Mouse (Mus musculus): ENCODE results near the gene Syndig1l. TPM values are rescaled to one million over a fixed set of nuclear protein-coding genes. Genes with fewer than 3 reads are reported as not detected.

Gene Syndig1l
- total RNA-seq, 2 experiments from 2014 or later: 0.27 TPM; not detected in 1

DNA sequence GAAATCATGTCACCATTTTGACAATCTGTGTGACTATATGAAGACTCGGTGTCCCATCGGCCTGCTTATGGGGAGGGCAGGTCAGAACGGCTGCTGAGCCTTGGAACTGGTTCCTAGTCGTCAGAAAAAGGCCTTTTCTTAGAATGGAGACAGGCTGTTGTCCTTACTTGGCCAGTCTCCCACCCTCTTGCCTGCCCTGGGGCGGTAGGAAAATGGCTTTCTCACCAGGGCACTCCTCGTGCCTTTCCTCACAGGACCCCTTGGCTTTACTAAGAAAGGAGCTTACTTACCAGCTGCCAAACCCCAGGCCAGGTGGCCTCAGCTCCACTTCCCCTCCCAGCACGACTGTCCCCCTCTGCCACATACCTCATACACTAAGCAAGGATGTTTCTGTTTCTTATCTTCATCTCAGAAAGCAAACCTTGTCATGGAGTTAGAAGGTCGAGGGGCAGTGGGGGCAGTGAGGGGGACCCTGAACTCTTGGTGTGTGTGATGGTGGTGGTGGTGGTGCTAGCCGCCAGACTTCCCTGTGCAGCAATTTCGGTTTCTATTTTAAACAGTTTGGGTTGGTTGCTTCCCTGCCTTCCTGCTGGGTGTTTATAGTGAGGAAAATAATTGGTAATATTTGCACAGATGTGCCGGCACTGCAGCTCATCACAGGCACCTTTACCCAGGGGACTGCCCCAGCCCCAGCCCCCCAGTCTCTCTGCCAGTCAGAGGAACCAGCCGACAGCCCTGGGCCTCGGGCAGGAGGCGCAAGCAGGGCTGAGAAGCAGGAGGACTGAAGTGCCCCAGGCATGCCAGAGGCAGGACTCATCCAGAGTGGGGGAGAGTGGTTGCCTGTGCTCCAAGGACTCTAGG is 23.7 kb downstream of the Syndig1l start:
- no peak for DNase-seq

DNA sequence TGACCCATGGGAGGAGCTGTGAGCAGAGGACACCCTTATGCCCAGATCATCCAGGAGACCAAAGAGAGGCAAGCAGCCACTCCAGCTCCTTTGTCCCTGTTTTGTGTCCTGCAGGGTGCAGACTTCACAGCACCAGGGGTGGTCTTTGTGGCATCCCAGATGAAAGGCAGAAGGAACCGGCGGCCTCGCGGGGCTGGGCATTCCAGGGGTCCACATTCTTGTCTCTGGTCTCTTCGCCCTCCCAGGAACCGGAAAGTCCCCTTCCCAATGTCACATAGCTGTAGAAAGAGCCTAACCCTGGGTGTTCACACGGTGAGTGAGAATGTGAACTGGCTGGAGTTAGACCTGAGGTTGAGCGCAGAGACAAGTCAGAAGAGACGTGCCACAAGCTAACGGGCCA is 27.0 kb downstream of the Syndig1l start:
- no peak for DNase-seq

- DNase-seq: no peak
Measured at GRCm38 (mm10) chr12:84670555-84670954, 28.1 kb downstream of the Syndig1l start.

- DNase-seq: peak; percentile 78
Measured at GRCm38 (mm10) chr12:84653912-84654311, 44.7 kb downstream of the Syndig1l start.

GRCm38 (mm10) chr12:84650234-84650633 is 48.4 kb downstream of the Syndig1l start:
- peak; percentile 28 for DNase-seq

- DNase-seq: no peak
Measured at GRCm38 (mm10) chr12:84640654-84641053, 58.0 kb downstream of the Syndig1l start, which contains the start of gene Vrtn. Gene Vrtn, plus strand, starts transcription at chr12:84641019.

GRCm38 (mm10) chr12:84640253-84640652 is 58.4 kb downstream of the Syndig1l start:
- DNase-seq: no peak

GRCm38 (mm10) chr12:84631867-84632266 is 66.8 kb downstream of the Syndig1l start:
- DNase-seq: no peak

Other genes starting within 250 kb of the Syndig1l start
- 100 to 1,000 TPM; 230 to 234 TPM for gene Aldh6a1, start 247.8 kb downstream of the Syndig1l start, total RNA-seq (2021)
- gene Lin52, start 247.4 kb downstream of the Syndig1l start, total RNA-seq (2021): 10 to 100 TPM; 10.9 to 11.2 TPM
- not detected for gene Vsx2, start 129.1 kb downstream of the Syndig1l start, total RNA-seq (2021)
- gene Abcd4, start 81.4 kb downstream of the Syndig1l start, total RNA-seq (2021): 10 to 100 TPM in 1 of 2 experiments, 1 to 10 TPM in 1; 10.0 to 14.6 TPM
- gene Vrtn, start 57.8 kb downstream of the Syndig1l start, total RNA-seq (2021): not detected
- 10 to 100 TPM; 65.4 to 69.5 TPM for gene Npc2, start 74.3 kb upstream of the Syndig1l start, total RNA-seq (2021)
- gene Isca2, start 74.4 kb upstream of the Syndig1l start, total RNA-seq (2021): 100 to 1,000 TPM in 1 of 2 experiments, 10 to 100 TPM in 1; 94.6 to 121 TPM
- 10 to 100 TPM; 11.4 to 13.6 TPM for gene Ltbp2, start 177.7 kb upstream of the Syndig1l start, total RNA-seq (2021)

Measured in adrenal gland, postnatal 10 days (tissue).